Mouse (Mus musculus): ENCODE results near the gene Aldh1a2. TPM values are rescaled to one million over a fixed set of nuclear protein-coding genes. Genes with fewer than 3 reads are reported as not detected.

The Aldh1a2 gene
- total RNA-seq, 2 experiments from 2014 or later: not detected

DNA sequence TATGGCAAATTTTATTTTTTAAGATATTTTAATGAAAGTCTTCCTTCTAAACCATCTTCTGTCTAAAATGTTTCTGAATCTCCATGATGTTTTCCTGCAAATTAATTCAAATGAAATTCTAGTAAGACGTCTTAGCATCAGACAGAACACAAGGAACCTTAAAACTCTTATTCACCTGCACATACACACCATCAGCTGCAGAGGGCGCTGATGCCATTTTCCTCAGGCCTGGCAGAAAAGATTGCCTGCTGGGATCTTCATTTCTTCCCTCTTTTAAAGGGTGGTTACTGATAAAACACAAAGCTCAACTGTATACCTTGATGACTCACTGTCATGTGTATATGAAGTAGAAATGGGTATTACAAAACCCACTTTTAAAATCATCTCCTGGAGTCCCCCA lies 4.7 kb upstream of the Aldh1a2 start:
- no peak for ATAC-seq (replicated peaks; ENCODE audit: low FRiP score, poor library complexity, severe bottlenecking)

DNA sequence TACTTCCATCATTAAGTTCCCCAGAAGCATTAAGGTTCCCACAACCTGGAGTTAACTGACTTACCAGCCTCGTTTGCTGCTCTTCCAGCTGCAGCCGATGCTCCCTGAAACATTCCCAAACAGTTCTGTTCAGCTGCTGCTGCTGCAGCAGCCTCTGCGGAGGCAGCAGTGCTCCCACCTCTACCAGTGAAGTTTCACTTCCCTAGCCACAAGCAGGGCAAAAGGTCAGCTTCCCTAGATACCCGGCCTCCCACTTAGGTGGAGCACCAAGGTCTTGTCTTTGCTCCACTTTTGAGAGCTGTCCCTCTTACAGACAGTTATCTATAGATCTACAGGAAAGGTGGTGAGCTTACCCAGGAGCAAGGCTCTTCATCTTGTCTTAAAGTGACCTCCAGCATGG lies 2.0 kb upstream of the Aldh1a2 start:
- no peak for ATAC-seq (replicated peaks; ENCODE audit: low FRiP score, poor library complexity, severe bottlenecking)

DNA sequence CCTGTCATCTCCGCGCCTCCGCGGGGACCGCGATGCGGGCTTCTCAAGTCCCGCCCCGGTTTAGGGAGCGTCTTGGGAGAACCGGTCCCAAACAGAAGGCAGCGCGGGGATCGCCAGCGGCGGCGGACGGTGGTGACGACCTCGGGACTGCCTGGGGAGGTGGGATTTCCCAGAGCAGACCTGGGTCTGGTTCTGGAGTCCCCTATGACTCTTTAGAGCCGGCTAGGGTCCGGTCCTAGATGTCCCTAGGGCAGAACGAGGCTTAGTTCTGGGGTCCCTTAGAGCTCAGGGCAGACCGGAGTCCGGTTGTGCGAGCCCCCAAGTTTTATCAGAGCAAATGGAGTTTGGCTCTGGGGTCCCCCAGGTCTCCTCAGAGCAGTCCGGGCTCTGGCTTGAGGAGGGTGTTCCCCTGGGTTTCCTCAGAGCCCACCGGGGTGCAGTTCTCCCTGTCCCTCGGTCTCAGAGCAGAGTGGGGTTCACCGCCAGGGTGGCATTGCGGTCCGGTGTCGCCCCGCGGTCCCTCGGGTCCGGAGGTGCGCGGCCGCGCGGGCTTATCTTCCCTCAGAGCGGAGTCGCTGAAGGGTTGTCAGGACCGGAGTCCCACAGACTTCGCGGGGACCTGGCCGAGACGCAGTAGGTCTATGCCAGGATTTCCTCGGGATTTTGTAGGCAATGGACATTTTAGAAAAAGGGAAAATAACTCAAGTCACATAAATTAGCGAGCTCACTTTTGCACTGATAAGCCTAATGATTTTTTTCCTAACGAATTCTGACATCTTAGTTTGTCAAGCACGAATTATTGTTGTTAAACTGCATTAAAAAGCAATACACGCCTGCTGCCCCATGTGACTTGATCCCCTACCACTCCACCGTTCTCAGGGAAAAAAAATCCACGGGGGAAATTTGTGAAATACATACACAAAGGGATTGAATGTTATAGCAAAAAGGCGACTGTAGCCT lies 727 bp downstream of the Aldh1a2 start:
- no peak for ATAC-seq (replicated peaks; ENCODE audit: low FRiP score, poor library complexity, severe bottlenecking)

DNA sequence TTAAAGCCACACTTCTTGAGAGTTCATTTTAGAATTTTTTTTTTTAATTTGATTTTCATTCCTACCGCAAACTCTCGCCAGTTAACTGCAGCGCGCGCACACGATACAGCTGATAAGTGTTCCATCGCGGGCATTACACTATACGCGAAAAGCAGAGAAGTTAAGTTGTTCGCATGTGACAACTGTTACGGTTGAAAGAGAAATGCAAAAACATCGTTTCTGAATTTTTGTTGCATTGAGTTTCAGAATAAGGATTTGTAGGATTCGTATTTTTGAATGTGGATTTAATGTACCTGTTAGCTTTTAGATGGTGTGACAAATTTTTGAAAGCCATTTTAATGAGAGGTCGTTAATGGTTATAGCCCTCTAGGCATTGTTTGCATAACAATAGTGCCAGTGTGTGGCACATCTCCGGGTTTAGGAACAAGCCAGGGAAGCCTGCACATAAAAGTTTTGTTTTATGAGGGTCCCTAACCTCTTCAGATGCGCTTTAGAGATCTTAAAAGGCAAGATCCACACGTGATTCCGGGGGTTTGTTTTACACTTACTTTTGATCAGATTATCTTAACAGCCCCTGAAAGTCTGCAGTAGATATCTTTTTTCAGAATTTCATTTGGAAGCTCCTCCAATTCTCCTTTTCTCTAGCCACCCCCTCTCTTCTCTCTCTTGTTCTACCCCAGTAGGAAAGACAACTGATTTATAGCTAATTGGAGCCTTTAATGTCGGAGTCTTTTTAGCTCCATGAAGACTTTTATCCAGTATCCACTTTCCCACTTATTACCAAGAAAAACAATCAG lies 1.6 kb downstream of the Aldh1a2 start:
- ATAC-seq (replicated peaks; ENCODE audit: low FRiP score, poor library complexity, severe bottlenecking): no peak

- no peak for ATAC-seq (replicated peaks; ENCODE audit: low FRiP score, poor library complexity, severe bottlenecking)
Measured at GRCm38 (mm10) chr9:71217793-71218095, 2.2 kb downstream of the Aldh1a2 start.

- no peak for ATAC-seq (replicated peaks; ENCODE audit: low FRiP score, poor library complexity, severe bottlenecking)
Measured at GRCm38 (mm10) chr9:71219161-71219560, 3.6 kb downstream of the Aldh1a2 start.

- no peak for ATAC-seq (replicated peaks; ENCODE audit: low FRiP score, poor library complexity, severe bottlenecking)
Measured at GRCm38 (mm10) chr9:71220401-71220800, 4.8 kb downstream of the Aldh1a2 start.

GRCm38 (mm10) chr9:71227226-71227970 lies 11.8 kb downstream of the Aldh1a2 start:
- no peak for ATAC-seq (replicated peaks; ENCODE audit: low FRiP score, poor library complexity, severe bottlenecking)

DNA sequence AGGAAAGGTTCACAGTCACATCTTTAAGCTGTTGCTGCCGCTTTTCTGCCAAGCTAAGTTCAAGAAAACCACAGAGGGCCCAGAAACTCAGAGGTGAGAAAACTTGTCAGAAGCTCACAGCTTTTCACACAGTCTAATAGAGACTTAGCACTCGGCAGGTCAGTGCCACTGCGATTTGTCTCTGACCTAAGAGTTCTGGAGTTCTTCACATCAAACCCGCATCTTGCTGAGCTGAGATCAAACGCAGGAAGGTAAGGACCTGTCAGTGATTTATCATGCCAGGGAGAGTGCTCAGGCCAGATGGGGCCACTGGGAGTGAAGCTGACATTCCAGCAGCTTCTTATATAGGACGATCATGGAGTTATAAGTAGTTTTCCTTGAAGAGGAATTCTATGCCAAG lies 14.4 kb downstream of the Aldh1a2 start:
- no peak for ATAC-seq (replicated peaks; ENCODE audit: low FRiP score, poor library complexity, severe bottlenecking)

DNA sequence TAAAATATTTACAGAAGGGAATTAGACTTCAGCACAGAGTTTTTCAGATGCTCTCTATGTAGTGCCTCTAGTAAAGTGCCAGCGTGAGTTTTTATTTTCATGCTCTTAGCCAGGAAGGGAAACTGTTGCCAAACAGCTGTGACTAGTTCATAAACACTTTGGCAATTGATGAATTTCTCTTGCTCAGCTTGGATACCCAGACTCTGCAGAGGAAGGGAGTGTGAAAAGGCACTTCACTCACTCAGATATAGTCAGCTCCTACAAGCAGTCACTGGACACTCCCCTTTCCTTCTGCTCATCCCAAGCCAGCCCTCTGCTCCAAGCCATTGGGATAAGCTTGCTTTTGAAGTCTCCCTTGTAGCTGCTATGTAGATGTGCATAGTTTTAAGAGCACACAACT lies 21.0 kb downstream of the Aldh1a2 start:
- ATAC-seq (replicated peaks; ENCODE audit: low FRiP score, poor library complexity, severe bottlenecking): no peak

DNA sequence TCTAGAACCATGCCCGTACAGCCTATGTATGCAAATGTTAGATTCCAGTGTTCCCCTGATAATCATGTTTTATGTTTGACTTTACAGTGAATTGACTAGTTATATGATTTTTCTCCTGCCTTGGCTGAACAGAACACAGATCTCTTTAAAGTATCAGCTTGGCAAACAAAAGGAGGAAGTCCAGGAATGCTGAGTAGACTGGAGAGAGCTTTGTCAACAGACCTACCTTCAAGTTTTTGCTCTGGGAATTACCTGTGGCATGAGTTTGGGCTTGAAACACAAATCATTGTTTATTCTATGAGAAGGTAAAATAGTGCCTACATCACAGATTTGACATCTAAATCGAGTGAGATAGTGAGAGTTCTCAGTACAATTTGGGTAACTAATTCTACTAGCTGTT lies 24.3 kb downstream of the Aldh1a2 start:
- no peak for ATAC-seq (replicated peaks; ENCODE audit: low FRiP score, poor library complexity, severe bottlenecking)

DNA sequence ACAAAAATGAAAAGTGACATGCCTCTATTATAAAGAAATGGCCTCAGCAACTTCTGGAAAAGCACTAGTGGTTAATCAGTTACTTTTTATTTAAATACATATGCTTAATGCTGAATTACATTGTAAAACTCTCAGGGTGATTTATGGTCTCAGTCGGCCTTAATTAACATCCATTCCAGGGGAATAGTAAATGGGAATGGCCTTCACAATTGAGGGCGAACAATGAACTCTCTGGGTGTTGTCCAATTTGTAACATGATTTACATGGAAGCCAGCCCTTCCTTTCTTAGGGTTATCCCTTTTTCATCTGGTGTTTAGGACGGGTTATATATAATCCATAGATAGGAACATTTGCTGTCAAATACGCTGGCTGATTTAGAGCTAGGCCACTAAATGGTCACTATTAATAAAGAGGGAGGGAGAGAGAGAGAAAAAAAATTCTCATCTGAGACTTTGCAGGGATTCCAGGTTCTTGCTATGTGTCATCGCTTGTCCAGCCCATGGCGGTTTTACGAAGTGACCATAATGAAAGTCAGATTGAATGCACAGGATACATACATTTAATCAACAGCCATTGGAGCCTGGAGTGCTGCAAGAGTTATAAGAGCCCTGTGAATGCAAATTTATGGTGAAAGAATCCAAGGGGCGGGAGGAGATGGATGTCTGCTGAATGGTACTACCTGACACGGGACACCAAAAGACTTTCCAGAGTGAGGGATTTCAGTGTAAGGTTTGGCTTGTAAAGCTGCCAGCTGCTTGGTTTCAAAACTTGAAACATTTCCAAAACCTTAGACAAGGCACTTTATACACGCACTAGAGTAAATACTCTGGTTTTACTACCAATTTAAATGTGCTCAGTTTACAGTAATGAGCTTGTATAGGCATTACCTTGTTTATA lies 26.2 kb downstream of the Aldh1a2 start:
- no peak for ATAC-seq (replicated peaks; ENCODE audit: low FRiP score, poor library complexity, severe bottlenecking)

- no peak for ATAC-seq (replicated peaks; ENCODE audit: low FRiP score, poor library complexity, severe bottlenecking)
Measured at GRCm38 (mm10) chr9:71242412-71242781, 26.8 kb downstream of the Aldh1a2 start.

DNA sequence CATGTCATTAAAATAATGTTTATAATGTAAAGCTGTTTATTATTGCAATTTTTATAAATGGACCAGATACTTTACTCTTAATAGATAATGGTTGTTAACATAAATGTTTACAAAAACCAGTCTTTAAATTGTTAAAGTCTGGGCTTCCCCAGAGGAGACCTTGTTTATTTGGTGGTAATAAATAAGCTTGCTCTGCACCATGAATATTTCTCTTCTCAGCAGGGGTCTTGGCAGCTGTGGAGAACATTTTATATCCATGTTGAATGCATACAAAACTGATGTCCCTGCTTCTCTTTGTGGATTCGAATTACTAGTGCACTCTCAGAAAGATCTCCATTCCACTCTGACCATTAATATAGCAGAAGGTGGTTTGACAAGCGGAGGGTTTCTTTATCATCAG lies 38.8 kb downstream of the Aldh1a2 start:
- no peak for ATAC-seq (replicated peaks; ENCODE audit: low FRiP score, poor library complexity, severe bottlenecking)

DNA sequence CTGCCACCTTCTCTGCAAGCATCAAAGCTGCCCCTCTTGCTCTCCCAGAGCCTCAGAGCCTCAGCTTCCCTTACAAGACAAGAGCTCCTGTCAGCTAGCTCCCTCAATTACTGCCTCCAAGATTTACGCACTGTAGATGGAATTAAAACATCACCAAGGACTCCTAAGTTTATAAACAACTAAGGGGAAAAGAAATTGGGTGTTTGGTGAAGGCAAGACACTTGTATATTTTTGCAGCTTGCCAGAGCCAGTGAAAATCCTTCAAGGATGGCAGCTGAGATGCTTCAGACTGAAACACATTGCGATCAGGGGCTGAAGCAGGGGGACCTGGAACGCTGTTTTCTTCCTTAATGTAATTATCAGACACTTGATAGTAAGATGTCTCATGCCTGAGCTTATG lies 47.1 kb downstream of the Aldh1a2 start:
- ATAC-seq (replicated peaks; ENCODE audit: low FRiP score, poor library complexity, severe bottlenecking): no peak

GRCm38 (mm10) chr9:71269711-71270110 lies 54.1 kb downstream of the Aldh1a2 start:
- ATAC-seq (replicated peaks; ENCODE audit: low FRiP score, poor library complexity, severe bottlenecking): no peak

DNA sequence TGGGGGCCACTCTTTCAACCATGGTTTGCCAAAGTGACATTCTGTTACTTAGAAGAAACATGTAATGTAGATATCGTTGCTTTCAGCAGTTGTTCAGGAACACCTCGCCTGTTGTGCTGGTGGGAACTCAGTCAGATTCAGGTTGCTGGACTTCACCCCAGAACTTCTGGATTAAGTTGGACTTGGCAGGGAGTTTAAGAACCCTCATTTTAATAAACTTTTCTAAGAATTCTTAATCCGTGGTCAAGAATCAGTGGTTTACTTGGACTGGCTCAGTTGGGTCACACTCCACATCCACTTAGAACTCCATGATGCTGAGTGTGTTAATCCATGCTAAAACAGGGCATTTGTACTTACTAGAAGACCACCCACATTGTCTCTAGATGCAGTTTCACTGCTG lies 54.6 kb downstream of the Aldh1a2 start:
- no peak for ATAC-seq (replicated peaks; ENCODE audit: low FRiP score, poor library complexity, severe bottlenecking)

GRCm38 (mm10) chr9:71276149-71276721 lies 60.6 kb downstream of the Aldh1a2 start:
- no peak for ATAC-seq (replicated peaks; ENCODE audit: low FRiP score, poor library complexity, severe bottlenecking)

GRCm38 (mm10) chr9:71278741-71279140 lies 63.2 kb downstream of the Aldh1a2 start:
- ATAC-seq (replicated peaks; ENCODE audit: low FRiP score, poor library complexity, severe bottlenecking): no peak

All from erythroblast, adult 5-6 weeks (primary cell).